Mouse (Mus musculus) neural tube, embryonic 14.5 days (tissue): Measurements from ENCODE around the gene Smg6. TPM values are rescaled to one million over a fixed set of nuclear protein-coding genes. Genes with fewer than 3 reads are reported as not detected.

Experiments used
- ATAC-seq: fragments of 200-750 bp; cut with Nextera tagmentation; 2 replicates; pipeline ENCODE4 v1.8.0; 2017; ENCODE audit warnings: low read depth, mild to moderate bottlenecking, moderate TSS enrichment, moderate library complexity
- H3K27ac ChIP-seq: fragments of 300-500 bp; sonication (generic); 2 replicates; pipeline ENCODE4 v1.5.1; 2014; ENCODE audit warnings: low read depth, mild to moderate bottlenecking, control low read depth, low read length, moderate library complexity, mixed read lengths
- H3K27me3 ChIP-seq: fragments of 300-500 bp; sonication (generic); 2 replicates; pipeline ENCODE4 v1.6.1; 2014; ENCODE audit warnings: low read length; ENCODE audit not compliant: control insufficient read depth, insufficient read depth
- H3K36me3 ChIP-seq: fragments of 300-500 bp; sonication (generic); 2 replicates; pipeline ENCODE4 v1.6.1; 2014; ENCODE audit warnings: low read length, mixed read lengths; ENCODE audit not compliant: control insufficient read depth, insufficient read depth
- H3K4me1 ChIP-seq: fragments of 300-500 bp; sonication (generic); 2 replicates; pipeline ENCODE4 v1.6.1; 2014; ENCODE audit warnings: low read length; ENCODE audit not compliant: control insufficient read depth, insufficient read depth
- H3K4me2 ChIP-seq: fragments of 300-500 bp; sonication (generic); 2 replicates; pipeline ENCODE4 v1.6.1; 2014; ENCODE audit warnings: mild to moderate bottlenecking, low read depth, low read length, control low read depth
- H3K4me3 ChIP-seq: fragments of 300-500 bp; sonication (generic); 2 replicates; pipeline ENCODE4 v1.5.1; 2014; ENCODE audit warnings: low read depth, low read length, control low read depth, mixed read lengths
- H3K9ac ChIP-seq: fragments of 300-500 bp; sonication (generic); replicated peaks from 2 replicates; pipeline ENCODE4 v1.6.1; 2014; ENCODE audit warnings: low read depth, mild to moderate bottlenecking, control low read depth, low read length, mixed read lengths
- H3K9me3 ChIP-seq: fragments of 300-500 bp; sonication (generic); 2 replicates; pipeline ENCODE4 v1.6.1; 2016; ENCODE audit warnings: low read length; ENCODE audit not compliant: control insufficient read depth
- WGBS: fragments of 180-500 bp; shearing (Covaris S2); extraction: QIAGEN DNeasy Blood & Tissue Kit; methylation state at CpG from one replicate; pipeline ENCODE4 v1.1.7; 2014; 5-methylcytosine and 5-hydroxymethylcytosine counted together
- polyA plus RNA-seq: library from polyadenylated mRNA; unstranded; fragments of >200 nt; fragmentation: Nextera tagmentation; extraction: Ambion mirVana; gene quantifications from 2 replicates; pipeline ENCODE4 v1.2.1, GENCODE M21; 2014

Smg6 gene
- polyA plus RNA-seq, 1 experiment from 2014 or later, result 13.7 TPM

- Histone ChIP-seq H3K36me3 (peaks cover 6% of the 10 kb centered on the region; the same call in 1 of the 2 replicates), H3K9me3 (no peaks in the 10 kb centered on the region)
- WGBS, result 91% methylated on average over 4 of the region's 4 CpGs
Observed at GRCm38 (mm10) chr11:75045822-75046221, 120.2 kb downstream of the Smg6 start.

GRCm38 (mm10) chr11:75046638-75047037 is 121.0 kb downstream of the Smg6 start:
- ATAC-seq, result 0 out of 2 replicates have a peak, but pooled peaks have one; percentile 14
- H3K4me2 ChIP-seq, result no peak overlapping the region
- peaks cover 11% of the 10 kb centered on the region for H3K4me1 ChIP-seq
- peaks cover 6% of the 10 kb centered on the region; the same call in 1 of the 2 replicates for H3K36me3 ChIP-seq
- no peak overlapping the region for H3K27ac ChIP-seq
- H3K27me3 ChIP-seq, result no peaks in the 10 kb centered on the region
- H3K9ac ChIP-seq, result no peak overlapping the region
- H3K9me3 ChIP-seq, result no peaks in the 10 kb centered on the region
- 80% methylated on average over 3 of the region's 3 CpGs for WGBS
- H3K4me3 ChIP-seq, result no peak overlapping the region

More at GRCm38 (mm10) chr11:75045822-75046221, 120.2 kb downstream of the Smg6 start:
- Histone ChIP-seq H3K27ac (no peak overlapping the region), H3K4me2 (no peak overlapping the region), H3K4me1 (peaks cover 6% of the 10 kb centered on the region; the same call in 1 of the 2 replicates), H3K4me3 (no peak overlapping the region), H3K9ac (no peak overlapping the region), H3K27me3 (no peaks in the 10 kb centered on the region)
- ATAC-seq, result no peak

- Histone ChIP-seq H3K4me3 (no peak overlapping the region), H3K27ac (no peak overlapping the region; the same call in 1 of the 2 replicates), H3K9me3 (no peaks in the 10 kb centered on the region), H3K27me3 (no peaks in the 10 kb centered on the region), H3K9ac (no peak overlapping the region), H3K36me3 (peaks cover 2% of the 10 kb centered on the region; the same call in 1 of the 2 replicates), H3K4me2 (no peak overlapping the region), H3K4me1 (peaks cover 15% of the 10 kb centered on the region)
- ATAC-seq, result peak; percentile 85
- 32% methylated on average over 6 of the region's 6 CpGs for WGBS
Observed at GRCm38 (mm10) chr11:75047066-75047465, 121.4 kb downstream of the Smg6 start.

GRCm38 (mm10) chr11:75047736-75048407 is 122.2 kb downstream of the Smg6 start:
- Histone ChIP-seq H3K4me3 (no peak overlapping the region), H3K9me3 (no peaks in the 10 kb centered on the region), H3K4me1 (peaks cover 20% of the 10 kb centered on the region), H3K27me3 (no peaks in the 10 kb centered on the region), H3K36me3 (no peaks in the 10 kb centered on the region), H3K27ac (no peak overlapping the region), H3K4me2 (no peak overlapping the region), H3K9ac (no peak overlapping the region)
- ATAC-seq, result no peak
- 85% methylated on average over 7 of the region's 7 CpGs for WGBS

GRCm38 (mm10) chr11:75049146-75049545 is 123.5 kb downstream of the Smg6 start:
- no peak for ATAC-seq
- Histone ChIP-seq H3K4me1 (peaks cover 20% of the 10 kb centered on the region), H3K4me2 (no peak overlapping the region), H3K9me3 (no peaks in the 10 kb centered on the region), H3K9ac (no peak overlapping the region), H3K27ac (no peak overlapping the region), H3K36me3 (no peaks in the 10 kb centered on the region), H3K4me3 (no peak overlapping the region), H3K27me3 (no peaks in the 10 kb centered on the region)
- WGBS, result 63% methylated on average over 2 of the region's 2 CpGs

- Histone ChIP-seq H3K27ac (no peak overlapping the region), H3K36me3 (no peaks in the 10 kb centered on the region), H3K4me3 (no peak overlapping the region), H3K4me2 (no peak overlapping the region), H3K4me1 (peaks cover 20% of the 10 kb centered on the region), H3K27me3 (no peaks in the 10 kb centered on the region), H3K9me3 (no peaks in the 10 kb centered on the region), H3K9ac (no peak overlapping the region)
- 44% methylated on average over 2 of the region's 2 CpGs for WGBS
- no peak for ATAC-seq
Observed at GRCm38 (mm10) chr11:75049807-75050206, 124.2 kb downstream of the Smg6 start.

- Histone ChIP-seq H3K4me2 (no peak overlapping the region), H3K4me3 (no peak overlapping the region), H3K9me3 (no peaks in the 10 kb centered on the region), H3K9ac (no peak overlapping the region), H3K27me3 (no peaks in the 10 kb centered on the region), H3K27ac (peak overlapping the region; percentile 60), H3K4me1 (peaks cover 20% of the 10 kb centered on the region), H3K36me3 (no peaks in the 10 kb centered on the region)
- ATAC-seq, result no peak
- WGBS, result 70% methylated on average over 1 of the region's 1 CpGs
Observed at GRCm38 (mm10) chr11:75051239-75051638, 125.6 kb downstream of the Smg6 start.

GRCm38 (mm10) chr11:75051712-75052550 is 126.3 kb downstream of the Smg6 start:
- no peak for ATAC-seq
- Histone ChIP-seq H3K9me3 (no peaks in the 10 kb centered on the region), H3K4me1 (peaks cover 20% of the 10 kb centered on the region), H3K9ac (no peak overlapping the region), H3K27me3 (no peaks in the 10 kb centered on the region), H3K4me2 (no peak overlapping the region), H3K27ac (peak overlapping the region; percentile 60), H3K36me3 (no peaks in the 10 kb centered on the region), H3K4me3 (no peak overlapping the region)
- WGBS, result 47% methylated on average over 13 of the region's 13 CpGs

GRCm38 (mm10) chr11:75053020-75053419 is 127.4 kb downstream of the Smg6 start:
- Histone ChIP-seq H3K9ac (no peak overlapping the region), H3K4me3 (no peak overlapping the region), H3K4me2 (no peak overlapping the region), H3K27me3 (no peaks in the 10 kb centered on the region), H3K4me1 (peaks cover 14% of the 10 kb centered on the region), H3K27ac (no peak overlapping the region), H3K36me3 (no peaks in the 10 kb centered on the region), H3K9me3 (no peaks in the 10 kb centered on the region)
- 93% methylated on average over 2 of the region's 2 CpGs for WGBS
- ATAC-seq, result no peak
